Mouse (Mus musculus) heart, postnatal 0 days (tissue): ENCODE data around the gene Pmm1.

ENCODE experiments used
- CTCF ChIP-seq: IDR thresholded peaks from 2 replicates; pipeline ENCODE4 v1.5.1; 2016; ENCODE audit warnings: antibody characterized with exemption, control low read depth, low read depth
- EP300 ChIP-seq: IDR thresholded peaks from 2 replicates; pipeline ENCODE4 v1.6.1; 2016; ENCODE audit warnings: antibody characterized with exemption, low read depth

DNA sequence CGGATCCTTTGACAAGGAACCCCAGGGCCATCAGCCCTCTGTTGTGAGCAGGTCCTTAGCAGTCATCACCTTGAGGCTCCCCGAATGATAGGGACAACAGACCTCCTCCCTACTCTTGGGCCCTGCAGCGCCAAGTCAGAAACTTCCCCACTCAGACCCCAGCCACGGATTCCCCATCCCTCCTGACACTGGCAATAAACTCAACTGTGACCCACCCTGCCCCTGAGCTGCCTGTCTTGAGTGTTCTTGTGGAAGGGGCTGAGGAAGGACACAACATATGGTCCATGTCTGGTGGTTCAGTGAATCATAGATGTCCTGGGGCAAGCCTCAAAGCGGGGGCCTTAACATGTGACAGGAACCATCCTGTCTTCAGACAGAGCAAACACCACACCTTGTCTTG lies 10.0 kb downstream of the Pmm1 start:
- TF ChIP-seq EP300 (no peak), CTCF (no peak)
